Mouse (Mus musculus): Measurements from ENCODE around the gene Zbtb14. TPM values are rescaled to one million over a fixed set of nuclear protein-coding genes. Genes with fewer than 3 reads are reported as not detected.

Gene Zbtb14
- total RNA-seq, 1 experiment from 2014 or later, result 22.7 TPM

Other genes starting within 250 kb of the Zbtb14 start
- gene Akain1, start 56.3 kb downstream of the Zbtb14 start, total RNA-seq (2021), result not detected in 2 replicates

All from adrenal gland, postnatal 25 days (tissue).